ENCODE assay signal across 1 mouse cellular context in the genomic region with DNA sequence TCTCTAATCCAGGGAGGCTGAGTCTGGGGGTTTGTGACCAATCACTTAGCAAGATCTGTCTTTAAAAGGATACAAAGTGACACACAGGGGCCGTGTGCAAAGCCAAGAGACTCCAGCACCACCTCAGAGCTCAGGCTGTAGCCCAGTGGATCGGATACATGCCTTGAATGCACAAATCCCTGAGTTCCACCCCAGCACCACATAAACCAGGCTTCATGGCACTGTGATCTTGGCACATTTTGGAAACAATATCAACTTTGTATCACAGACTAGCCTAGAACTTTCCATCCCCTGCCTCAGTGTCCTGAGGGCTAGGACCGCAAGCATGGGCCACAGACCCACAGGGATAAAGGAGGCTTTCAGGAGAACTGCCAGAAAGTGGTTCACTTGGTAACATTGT.
TF ChIP-seq lines count a peak whose summit lies in the region.

No protein-coding gene starts in this region.

TF ChIP-seq in CH12.LX, 34 proteins besides CTCF, POLR2A, EP300 and RAD21 (continued from another document):
- no peak for TF ChIP-seq POLR2AphosphoS2 (IDR thresholded peaks at IDR 0.05; ENCODE audit: low read depth, low read length)
- TF ChIP-seq KAT2A (IDR thresholded peaks at IDR 0.05; ENCODE audit: insufficient replicate concordance, low read length), result no peak
- no peak for TF ChIP-seq ZC3H11A (IDR thresholded peaks at IDR 0.05; ENCODE audit: low read depth, low read length)
- no peak for TF ChIP-seq ZMIZ1 (IDR thresholded peaks at IDR 0.05; ENCODE audit: low read depth, low read length)
- no peak for TF ChIP-seq SMC3 (IDR thresholded peaks at IDR 0.05; ENCODE audit: low read depth, low read length)
- no peak for TF ChIP-seq RCOR1 (conservative IDR thresholded peaks at IDR 0.05; ENCODE audit: low read depth, low read length)
- TF ChIP-seq JUN (IDR thresholded peaks at IDR 0.05; ENCODE audit: insufficient read depth, low read depth, low read length), result no peak
